Mouse (Mus musculus) erythroblast, adult 5-6 weeks (primary cell): ENCODE data around the gene Fgfr2. TPM values are rescaled to one million over a fixed set of nuclear protein-coding genes. Genes with fewer than 3 reads are reported as not detected.

Experiments used
- ATAC-seq: replicated peaks from 2 replicates; pipeline ENCODE4 v1.8.0; 2016; ENCODE audit warnings: moderate number of reproducible peaks, mild to moderate bottlenecking, moderate TSS enrichment, inconsistent platforms; ENCODE audit not compliant: poor library complexity, low FRiP score, severe bottlenecking
- total RNA-seq, 2 experiments: library from RNA; stranded (forward) in 1 of 2; stranded (reverse) in 1 of 2; fragments of 150-400 nt in 1 of 2; fragments of 200-764, 138-1000 nt in 1 of 2; gene quantifications; 2 replicates each; pipeline versions ENCODE4 v1.2.3 to v1.2.4; 2015 to 2017; ENCODE audit warnings: low replicate concordance in 2 of 2

Gene Fgfr2
- total RNA-seq, 2 experiments from 2014 or later = 4.8 TPM; not detected in 1

- ATAC-seq = no peak
Observed at GRCm38 (mm10) chr7:132303988-132304387, 819.2 kb downstream of the Fgfr2 start.

- ATAC-seq = no peak
Observed at GRCm38 (mm10) chr7:132302508-132303241, 820.5 kb downstream of the Fgfr2 start.

GRCm38 (mm10) chr7:132299661-132300210 is 823.4 kb downstream of the Fgfr2 start:
- ATAC-seq = no peak

- ATAC-seq = no peak
Observed at GRCm38 (mm10) chr7:132298412-132298990, 824.6 kb downstream of the Fgfr2 start.

- no peak for ATAC-seq
Observed at GRCm38 (mm10) chr7:132296661-132297443, 826.3 kb downstream of the Fgfr2 start.

DNA sequence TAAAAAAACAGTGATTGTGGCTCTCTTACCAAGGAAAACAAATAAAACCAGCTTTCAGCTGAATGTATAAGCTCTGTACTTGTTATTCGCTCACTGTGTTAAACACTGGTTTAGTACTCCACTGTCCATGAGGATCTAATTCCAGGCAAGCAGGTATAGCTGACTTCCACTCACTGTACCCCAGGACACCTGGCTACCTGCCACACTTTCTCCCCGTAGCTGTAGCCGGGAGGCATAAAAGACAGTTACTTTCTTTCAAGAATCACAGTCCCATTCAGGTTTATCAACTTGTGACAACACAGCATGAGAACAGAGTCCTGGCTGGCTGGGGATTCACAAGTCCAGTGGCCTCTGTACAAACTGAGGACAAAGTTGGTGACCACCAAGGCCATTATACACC is 827.0 kb downstream of the Fgfr2 start:
- ATAC-seq = no peak

DNA sequence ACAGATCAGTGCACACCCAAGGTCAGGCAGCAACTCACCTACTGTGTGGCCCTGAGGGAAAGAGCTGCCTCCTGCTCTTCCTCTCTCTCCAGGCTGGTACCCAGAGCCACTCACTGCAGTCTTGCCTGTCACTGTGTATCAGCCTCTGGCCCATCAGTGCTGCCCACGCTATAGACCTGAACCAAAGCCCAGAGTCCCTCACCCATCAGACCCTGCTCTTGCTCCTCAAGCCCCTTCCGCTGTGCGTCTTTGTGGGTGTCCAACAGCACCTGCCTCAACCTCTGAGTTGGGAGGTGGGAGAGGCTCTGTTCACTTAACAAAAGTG is 835.8 kb downstream of the Fgfr2 start:
- ATAC-seq = no peak

DNA sequence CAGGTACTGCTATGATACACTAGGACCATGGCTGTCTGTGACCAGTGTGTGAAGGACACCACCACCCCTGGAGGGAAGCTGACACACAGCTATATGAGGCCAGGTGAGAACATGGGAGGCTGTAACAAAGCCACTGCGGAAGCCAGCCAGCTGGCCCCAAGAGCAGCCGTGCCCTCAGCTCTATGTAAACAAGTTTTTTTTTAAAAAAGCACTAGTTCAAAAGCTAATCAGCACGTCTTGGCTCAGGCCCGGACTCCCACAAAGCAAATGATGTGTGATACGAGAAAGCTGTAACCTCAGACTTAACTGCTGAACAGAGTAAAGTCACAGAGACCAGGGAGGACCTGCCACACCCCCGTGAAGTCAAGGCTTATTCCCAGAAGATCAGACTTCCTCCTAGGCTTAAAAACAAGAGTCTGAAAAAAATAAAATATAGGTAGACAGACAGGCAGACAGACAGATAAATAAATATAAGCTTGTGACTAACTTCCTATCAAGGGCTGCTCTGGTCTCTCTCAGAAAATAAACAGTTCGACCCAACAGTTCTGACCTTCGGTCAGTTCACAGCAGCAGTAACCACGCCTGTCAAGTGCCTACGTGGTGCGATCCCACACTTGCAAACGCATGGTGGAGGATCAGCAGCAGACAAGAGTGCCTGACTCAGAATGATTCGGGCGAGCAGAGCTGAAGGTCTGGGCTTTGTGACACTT is 836.4 kb downstream of the Fgfr2 start:
- no peak for ATAC-seq

DNA sequence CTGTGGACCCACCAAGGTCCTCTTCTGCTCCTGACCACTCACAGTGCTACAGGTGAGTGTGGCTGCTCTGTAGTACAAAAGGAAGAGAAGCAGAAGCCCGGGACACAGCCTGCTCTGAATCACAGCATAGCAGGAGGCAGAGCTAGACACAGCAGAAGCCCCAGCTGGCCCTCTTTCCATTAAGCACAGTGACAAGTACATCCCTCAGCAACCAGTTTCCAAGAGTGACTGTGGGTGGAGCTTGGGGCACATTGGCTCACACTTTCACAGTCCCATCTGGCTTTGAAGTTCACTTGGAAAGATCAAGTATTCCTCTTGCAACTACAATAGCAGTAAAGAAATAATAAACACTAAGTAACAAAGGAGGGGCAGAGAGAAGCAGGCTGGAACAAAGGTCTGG is 838.4 kb downstream of the Fgfr2 start:
- ATAC-seq = no peak

GRCm38 (mm10) chr7:132284048-132284737 is 839.0 kb downstream of the Fgfr2 start:
- ATAC-seq = no peak

GRCm38 (mm10) chr7:132282576-132282975 is 840.6 kb downstream of the Fgfr2 start:
- no peak for ATAC-seq

DNA sequence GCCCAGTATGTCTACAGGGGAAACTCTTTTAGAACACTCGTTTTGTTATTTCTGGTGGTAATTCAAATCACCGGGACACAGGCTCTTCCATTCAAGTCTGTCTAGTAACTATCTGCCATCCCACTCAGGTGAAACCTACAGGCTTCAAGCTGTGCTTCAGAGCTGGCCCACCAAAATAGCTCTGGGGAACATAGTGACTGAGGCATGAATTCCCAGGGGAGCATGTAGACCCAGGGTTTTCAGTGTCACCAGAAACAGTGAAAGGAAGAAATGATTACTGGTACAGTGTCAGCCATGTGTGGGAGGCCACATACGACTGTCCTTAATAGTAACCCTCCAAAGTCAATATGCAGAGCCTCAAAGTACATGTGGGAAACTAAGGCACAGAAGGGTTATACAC is 841.0 kb downstream of the Fgfr2 start:
- ATAC-seq = no peak

DNA sequence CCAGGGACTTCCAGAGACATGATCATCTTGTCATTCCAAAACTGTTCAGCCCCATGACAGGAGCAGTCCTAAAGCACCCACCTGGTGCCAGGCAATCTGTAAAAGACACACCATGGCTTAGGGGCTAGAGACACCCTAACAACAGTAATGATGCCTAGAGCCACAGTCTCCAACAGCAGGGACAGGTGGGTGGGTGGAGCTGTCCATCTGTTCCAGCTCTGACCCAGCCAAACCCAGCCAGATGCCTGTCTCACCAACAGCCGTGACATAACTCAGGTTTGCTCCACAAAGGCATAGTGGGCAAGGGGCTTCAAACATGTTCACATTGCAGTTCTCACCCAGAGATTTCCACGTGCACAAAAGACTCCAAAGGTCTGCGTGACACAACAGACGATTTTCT is 841.4 kb downstream of the Fgfr2 start:
- ATAC-seq = no peak

DNA sequence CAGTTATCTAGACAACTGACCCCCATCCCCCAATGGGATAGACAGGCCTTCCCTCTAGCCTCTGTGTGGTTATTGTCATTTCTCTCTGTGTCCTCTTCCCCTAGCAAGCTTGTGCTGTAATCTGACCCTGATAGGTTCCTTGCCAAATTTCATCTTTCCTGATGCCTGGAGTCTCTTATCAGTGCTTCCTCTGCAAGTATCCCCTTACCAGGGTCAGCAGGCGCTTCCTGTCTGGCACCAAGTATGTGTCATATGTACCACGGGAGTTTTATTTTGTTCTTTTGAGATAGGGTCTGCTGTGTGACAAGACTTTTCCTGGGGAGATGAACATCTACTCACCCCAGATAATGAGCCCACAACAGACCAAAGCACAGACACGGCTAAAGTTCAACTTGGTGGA is 844.5 kb downstream of the Fgfr2 start:
- no peak for ATAC-seq

DNA sequence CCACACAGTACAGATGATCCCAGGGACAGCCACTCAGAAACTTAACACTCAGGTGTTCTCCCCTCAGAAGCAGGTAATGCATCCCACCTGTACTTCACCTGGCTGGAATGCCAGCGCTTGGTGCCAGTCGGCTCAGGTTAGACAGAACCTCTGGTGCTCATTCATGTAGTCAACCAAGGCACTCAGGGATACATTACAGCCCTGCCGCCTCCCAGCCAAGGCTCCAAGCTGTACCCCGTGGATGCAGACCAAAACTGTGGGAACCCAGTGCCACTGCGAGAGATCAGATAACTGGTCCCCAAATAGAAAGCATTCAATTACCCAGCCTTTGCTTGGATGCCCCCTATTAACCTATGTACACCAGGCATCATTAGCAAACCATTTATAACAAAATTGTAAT is 846.9 kb downstream of the Fgfr2 start:
- ATAC-seq = no peak

DNA sequence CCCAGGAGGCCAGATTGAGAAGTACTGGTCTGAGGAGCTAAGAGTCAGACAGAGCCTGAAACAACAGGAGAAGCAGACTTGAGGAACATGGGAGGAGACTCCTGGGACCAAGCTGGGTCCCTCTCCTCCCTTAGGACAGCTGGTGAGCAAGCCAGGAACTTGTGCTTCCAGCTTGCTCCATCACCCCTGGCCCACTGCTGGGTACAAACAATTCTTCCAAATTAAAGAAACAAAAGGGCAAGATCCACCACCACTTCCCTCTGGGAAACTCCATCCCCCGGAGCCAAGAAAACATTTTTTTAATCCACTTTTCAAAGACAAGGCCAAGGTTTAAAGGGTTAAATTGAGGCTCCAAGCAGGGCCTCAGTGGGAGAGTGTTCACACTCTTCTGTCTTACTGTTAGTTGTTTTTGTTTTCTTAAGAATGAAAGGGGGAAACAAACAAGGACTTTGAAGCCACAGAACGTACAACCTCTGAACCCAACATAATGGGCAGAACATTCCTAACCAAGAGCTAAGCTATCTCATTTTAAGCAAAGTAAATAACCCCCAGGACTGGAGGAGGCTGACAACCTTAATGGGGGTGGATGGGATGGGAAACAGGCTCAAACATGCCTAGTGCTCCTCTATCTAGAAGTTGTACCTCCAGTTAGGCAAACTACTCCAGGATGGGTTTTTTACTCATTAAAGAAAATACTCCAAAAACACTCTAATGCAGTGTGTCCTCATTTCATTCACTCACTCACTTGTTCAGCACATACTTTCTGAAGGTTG is 849.2 kb downstream of the Fgfr2 start:
- no peak for ATAC-seq

- no peak for ATAC-seq
Observed at GRCm38 (mm10) chr7:132272984-132273383, 850.2 kb downstream of the Fgfr2 start.

- no peak for ATAC-seq
Observed at GRCm38 (mm10) chr7:132270364-132270763, 852.8 kb downstream of the Fgfr2 start.

- no peak for ATAC-seq
Observed at GRCm38 (mm10) chr7:132269661-132270060, 853.5 kb downstream of the Fgfr2 start.
